Mouse (Mus musculus) lung, adult 2 months (tissue): ENCODE results near the gene Mlip. TPM values are rescaled to one million over a fixed set of nuclear protein-coding genes. Genes with fewer than 3 reads are reported as not detected.

Source experiments
- DNase-seq: peaks from one replicate; pipeline ENCODE4 v3.0.0; 2022
- H3K4me1 ChIP-seq: fragments of 200-500 bp; 2 replicates; pipeline ENCODE4 v1.6.1; 2011; ENCODE audit warnings: low read length; ENCODE audit not compliant: control insufficient read depth, insufficient read depth
- H3K4me3 ChIP-seq: fragments of 200-500 bp; replicated peaks from 2 replicates; pipeline ENCODE3; 2011; ENCODE audit warnings: low read depth, mild to moderate bottlenecking, control low read depth, low read length; ENCODE audit errors: extremely low read depth
- CTCF ChIP-seq: fragments of 200-500 bp; IDR thresholded peaks from 2 replicates; pipeline ENCODE4 v1.5.1; 2011; ENCODE audit warnings: mild to moderate bottlenecking, low read length, control low read depth; ENCODE audit not compliant: insufficient read depth
- POLR2A ChIP-seq: fragments of 200-500 bp; IDR thresholded peaks from 2 replicates; pipeline ENCODE4 v1.6.1; 2011; ENCODE audit warnings: low read depth, mild to moderate bottlenecking, control low read depth, low read length, borderline replicate concordance; ENCODE audit errors: extremely low read depth
- WGBS: fragments of 180-500 bp; shearing (Covaris S2); methylation state at CpG from one replicate; pipeline ENCODE4 v1.1.7; 2018; 5-methylcytosine and 5-hydroxymethylcytosine counted together
- polyA plus RNA-seq: library from polyadenylated mRNA; depleted of rRNA; stranded (reverse); fragments of >200 nt; gene quantifications from 2 replicates; pipeline ENCODE4 v1.2.3, GENCODE M21; 2012

Mlip gene
- polyA plus RNA-seq, 1 experiment = 4.9 TPM

DNA sequence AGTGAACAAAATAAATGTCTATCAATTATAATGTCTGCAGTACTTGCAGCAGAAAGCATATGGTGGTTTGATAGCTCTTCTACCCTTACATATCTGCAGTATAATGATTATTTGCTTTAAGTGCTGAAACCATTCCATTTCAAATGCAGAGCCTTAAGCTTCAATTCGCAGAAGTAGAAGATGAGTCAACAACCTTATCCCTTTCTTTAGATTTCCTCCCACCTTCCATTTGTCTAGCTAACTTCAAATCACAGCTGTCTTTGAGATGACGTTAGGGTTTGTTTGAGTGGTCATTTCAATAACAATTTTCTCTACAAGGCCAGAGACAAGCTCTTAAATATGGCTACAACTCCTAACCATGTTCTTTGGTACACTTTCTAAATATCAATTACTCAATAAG, 47.4 kb downstream of the Mlip start:
- no peaks in the 10 kb centered on the region for H3K4me1 ChIP-seq
- H3K4me3 ChIP-seq = no peak overlapping the region
- WGBS = 79% methylated on average over 2 of the region's 2 CpGs
- no peak for DNase-seq
- TF ChIP-seq POLR2A (no peak), CTCF (no peak)

DNA sequence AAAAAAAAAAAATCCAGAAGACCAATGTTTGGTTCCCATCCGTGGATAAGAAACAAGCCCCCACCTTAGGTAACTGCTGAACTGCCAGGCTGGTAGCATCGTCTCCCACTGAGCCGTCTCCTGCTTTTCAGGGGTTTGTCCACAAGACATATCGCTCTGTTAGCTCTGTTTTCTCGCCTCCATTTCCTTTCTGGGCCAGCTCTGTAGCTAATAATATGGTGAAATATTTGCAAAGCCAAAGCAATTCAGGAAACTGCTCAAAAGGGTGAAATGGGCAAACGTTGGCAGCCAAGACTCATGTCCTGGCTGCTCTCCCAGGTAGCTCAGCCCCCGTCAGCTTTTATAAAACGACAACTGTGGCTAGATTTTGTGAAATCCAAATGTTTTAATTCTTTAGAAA, 50.4 kb downstream of the Mlip start:
- no peak overlapping the region for H3K4me3 ChIP-seq
- no peaks in the 10 kb centered on the region for H3K4me1 ChIP-seq
- TF ChIP-seq CTCF = no peak
- TF ChIP-seq POLR2A = no peak
- WGBS = 52% methylated on average over 8 of the region's 8 CpGs
- no peak for DNase-seq

DNA sequence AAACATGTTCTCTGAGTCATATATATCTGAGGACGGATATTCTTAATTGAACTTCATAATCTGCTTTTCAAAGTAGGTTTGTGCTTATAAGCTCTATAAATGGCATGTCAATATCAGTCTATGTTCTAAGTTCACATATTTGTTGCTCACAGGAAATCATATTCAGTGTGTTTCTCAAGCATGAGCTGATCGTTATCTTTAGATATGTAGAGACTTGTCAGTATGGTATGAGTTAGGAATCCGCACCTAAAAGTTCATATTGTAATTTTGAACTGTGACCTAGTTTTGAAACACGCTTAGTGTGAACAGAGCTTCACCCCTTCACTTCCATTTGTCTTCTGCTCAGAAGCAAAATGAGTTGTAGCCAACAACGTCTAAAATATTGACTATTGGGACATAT, 64.8 kb downstream of the Mlip start:
- H3K4me1 ChIP-seq = no peaks in the 10 kb centered on the region
- H3K4me3 ChIP-seq = no peak overlapping the region
- no peak for DNase-seq
- no peak for TF ChIP-seq CTCF
- TF ChIP-seq POLR2A = no peak
- WGBS = 85% methylated on average over 5 of the region's 5 CpGs

DNA sequence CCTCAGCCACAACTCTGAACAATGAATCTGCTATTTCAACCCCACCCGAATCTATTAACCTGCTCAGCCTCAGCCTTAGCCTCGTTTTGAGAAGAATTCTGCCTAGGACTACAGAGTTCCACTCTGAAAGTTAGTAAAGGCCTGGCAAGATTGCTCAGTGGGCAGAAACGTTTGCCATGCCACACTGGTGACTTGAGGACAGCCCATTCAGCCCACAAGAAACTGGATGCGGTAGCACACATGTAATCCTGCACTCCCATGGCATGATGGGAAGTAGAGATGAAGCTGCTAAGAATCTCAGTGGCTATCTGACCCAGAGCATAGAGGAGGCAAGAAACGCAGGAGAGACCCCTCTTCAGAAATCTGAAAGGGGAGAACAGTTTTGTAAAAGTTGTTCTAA, 73.4 kb downstream of the Mlip start:
- TF ChIP-seq POLR2A (no peak), CTCF (no peak)
- 63% methylated on average over 5 of the region's 5 CpGs for WGBS
- Histone ChIP-seq H3K4me1 (no peaks in the 10 kb centered on the region), H3K4me3 (no peak overlapping the region)
- DNase-seq = no peak

DNA sequence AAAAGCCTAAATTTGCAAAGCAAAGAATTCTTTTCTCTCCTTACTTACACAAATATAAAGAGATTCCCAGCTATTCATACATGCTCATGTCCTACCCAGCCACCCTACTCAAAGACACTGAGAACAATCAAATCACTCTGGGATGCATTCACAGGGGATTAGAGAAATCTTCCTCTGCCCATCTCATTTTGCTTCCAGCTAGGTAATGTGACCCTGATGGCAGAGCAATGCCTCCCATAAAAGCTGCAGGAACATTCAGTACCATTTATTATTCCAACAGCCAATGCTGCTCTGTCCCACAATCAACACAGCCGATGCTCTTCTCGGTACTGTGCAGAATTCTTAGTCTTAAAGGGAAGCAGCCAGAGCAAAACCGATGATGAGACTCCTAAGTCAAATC, 74.7 kb downstream of the Mlip start:
- TF ChIP-seq CTCF = no peak
- no peak for TF ChIP-seq POLR2A
- 74% methylated on average over 3 of the region's 3 CpGs for WGBS
- Histone ChIP-seq H3K4me1 (no peaks in the 10 kb centered on the region), H3K4me3 (no peak overlapping the region)
- DNase-seq = no peak

DNA sequence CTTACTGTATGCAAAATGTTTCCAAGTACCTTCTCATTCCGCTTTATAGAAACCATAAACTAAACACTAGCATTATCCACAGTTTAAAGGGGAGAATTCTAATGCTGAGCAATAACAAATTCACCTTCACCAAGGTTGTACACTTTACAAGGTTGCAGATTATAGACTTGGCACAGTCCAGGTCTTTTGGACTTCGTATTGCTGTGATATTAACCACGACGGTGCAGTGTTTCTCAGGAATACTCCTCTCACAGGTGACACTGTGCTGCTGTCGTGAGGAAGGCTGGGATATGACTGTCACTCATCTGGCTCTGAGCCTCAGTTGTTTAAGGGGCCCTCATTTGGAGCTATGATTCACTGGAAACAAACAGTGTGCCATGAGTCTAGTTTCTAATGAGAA, 75.5 kb downstream of the Mlip start:
- 58% methylated on average over 5 of the region's 5 CpGs for WGBS
- no peak overlapping the region for H3K4me3 ChIP-seq
- no peaks in the 10 kb centered on the region for H3K4me1 ChIP-seq
- no peak for DNase-seq
- TF ChIP-seq CTCF (no peak), POLR2A (no peak)

DNA sequence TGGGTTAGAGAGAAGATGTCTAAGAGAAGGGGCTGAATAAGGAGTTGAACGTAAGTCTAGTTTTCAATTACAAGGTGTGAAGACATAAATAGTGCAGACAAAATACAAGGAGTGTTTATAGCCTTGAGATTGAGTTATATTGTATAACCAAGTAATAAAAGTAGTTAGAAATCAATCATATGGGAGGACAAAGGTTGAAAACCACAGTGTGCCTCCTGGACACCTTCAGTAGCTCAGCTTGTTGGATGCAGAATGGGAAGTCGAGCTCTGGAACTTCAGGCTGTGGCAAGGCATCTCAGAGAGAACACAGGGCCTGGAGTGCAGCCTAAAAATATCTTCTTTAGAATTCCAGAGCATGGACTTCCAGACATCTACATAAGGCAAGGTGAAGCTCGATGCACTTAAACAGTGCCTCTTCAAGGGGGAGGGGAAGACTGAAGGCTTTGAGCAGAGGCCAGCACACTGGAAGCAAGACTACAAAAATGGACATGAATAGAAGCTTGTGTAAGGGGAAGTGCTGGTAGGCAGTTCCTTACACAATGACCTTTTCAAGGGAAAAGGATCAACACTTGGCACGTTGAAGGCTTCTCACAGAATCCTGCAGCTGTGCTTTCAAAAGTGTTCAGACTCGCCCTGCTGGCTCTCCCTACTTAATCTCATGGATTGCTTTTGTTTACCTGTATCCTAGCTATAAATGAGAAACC, 76.2 kb downstream of the Mlip start:
- DNase-seq = no peak
- no peak overlapping the region for H3K4me3 ChIP-seq
- WGBS = 46% methylated on average over 5 of the region's 5 CpGs
- TF ChIP-seq POLR2A (no peak), CTCF (no peak)
- H3K4me1 ChIP-seq = no peaks in the 10 kb centered on the region

DNA sequence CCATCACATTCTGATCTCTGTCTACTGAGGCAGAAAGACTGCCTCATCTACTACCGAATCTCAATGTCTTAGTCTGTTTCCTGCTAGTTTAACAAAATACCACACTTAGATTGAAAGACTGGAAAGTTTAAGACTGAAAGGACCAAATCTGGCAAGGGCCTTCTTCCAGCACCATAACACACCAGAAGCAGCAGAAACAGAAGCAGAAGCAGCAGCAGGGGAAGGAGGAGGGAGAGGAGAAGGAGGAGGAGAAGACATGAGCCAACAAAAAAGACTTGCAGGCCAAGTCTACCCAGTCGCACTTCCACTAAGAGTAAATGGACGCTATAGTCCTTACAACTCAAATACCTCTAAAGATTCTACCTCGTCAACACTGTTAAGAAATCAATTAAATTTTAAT, 80.0 kb downstream of the Mlip start:
- DNase-seq = no peak
- Histone ChIP-seq H3K4me3 (no peak overlapping the region), H3K4me1 (no peaks in the 10 kb centered on the region)
- 89% methylated on average over 4 of the region's 4 CpGs for WGBS
- no peak for TF ChIP-seq CTCF

DNA sequence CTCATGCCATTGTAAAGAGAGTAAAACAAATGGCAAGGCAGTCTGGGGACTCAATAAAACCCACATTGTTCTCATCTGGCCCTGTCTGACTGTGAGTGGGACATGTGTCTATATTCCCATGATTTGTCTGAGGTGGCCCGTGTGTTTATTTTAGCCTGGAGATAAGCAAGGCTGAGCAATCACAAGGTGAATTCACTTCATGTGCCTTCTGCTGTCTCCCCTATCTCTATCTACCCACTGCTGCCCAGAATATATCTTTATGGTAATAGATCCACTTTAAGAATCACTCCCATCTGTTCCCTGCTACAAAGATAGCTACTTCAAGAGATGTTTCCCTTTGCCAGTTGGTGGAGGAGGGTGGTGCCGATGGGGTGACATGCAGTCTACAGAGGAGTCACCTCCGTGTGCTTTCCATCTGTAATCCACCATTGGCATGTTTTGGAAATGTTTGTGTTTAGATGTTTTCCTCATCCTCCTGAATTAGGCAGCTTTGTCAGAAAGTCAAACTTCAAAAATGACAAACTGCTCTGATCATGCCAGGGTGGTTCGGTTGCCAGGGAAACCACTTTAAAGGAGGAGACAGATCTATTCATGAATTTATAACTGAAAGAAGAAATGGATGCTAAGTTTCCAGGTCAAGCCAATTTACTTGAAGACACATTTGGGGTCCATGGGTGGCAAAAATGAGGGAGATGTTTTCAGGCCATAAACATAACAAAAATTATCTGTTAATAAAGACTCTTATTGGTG, 87.3 kb downstream of the Mlip start:
- 64% methylated on average over 4 of the region's 4 CpGs for WGBS
- no peak overlapping the region for H3K4me3 ChIP-seq
- H3K4me1 ChIP-seq = no peaks in the 10 kb centered on the region
- DNase-seq = no peak
- TF ChIP-seq POLR2A (no peak), CTCF (no peak)

DNA sequence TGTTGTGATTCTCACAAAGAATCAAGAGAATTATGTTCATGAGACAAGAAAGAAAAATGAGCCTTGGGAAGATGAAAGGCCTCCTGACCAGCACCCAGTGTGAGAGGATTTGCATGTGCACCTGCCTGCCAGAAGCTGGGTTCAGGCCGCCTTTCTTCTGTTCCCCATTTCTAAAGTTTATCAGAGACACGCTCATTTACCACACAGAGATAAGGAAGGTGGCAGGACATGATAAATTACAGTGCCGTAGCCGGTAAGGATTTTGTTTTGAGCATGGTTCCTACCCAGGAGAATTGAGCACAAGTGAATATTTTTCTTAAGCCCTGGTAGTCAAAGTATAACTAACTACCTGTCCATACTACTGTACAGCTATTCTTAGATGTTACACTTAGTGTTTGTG, 93.7 kb downstream of the Mlip start:
- 25% methylated on average over 4 of the region's 4 CpGs for WGBS
- no peak for DNase-seq
- TF ChIP-seq CTCF (no peak), POLR2A (no peak)
- Histone ChIP-seq H3K4me1 (no peaks in the 10 kb centered on the region), H3K4me3 (no peak overlapping the region)
